Mouse (Mus musculus): Measurements from ENCODE around the gene Tns1.

DNA sequence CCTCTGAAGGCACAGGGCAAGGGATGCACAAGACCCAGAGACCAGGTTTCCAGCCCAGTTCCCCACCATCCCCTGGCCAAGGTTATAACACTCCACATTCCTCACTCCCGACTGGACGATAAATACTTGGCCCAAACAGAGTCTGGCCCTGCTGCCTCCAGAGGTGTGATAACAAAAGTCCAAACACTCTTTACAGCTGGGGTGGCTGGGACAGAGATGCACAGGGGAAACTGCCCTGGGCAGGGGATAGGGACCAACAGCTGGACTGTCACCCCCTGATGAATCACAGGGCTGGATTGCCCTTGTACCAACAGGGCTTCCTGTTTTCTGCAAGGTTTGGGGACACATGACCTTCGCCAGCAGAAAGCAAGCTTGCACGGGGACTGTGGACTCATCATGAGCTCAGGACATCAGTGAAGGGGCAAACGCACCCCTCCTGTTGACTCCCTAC is 125.3 kb downstream of the Tns1 start:
- TF ChIP-seq POLR2A (IDR thresholded peaks at IDR 0.05; ENCODE audit: insufficient read length, low read depth) (no peak), POLR2AphosphoS2 (IDR thresholded peaks at IDR 0.05; ENCODE audit: insufficient read length, low read depth) (no peak), MAX (IDR thresholded peaks at IDR 0.05; ENCODE audit: low read depth) (no peak), USF1 (IDR thresholded peaks at IDR 0.05; ENCODE audit: low read depth) (no peak), E2F4 (IDR thresholded peaks at IDR 0.05; ENCODE audit: insufficient read depth) (no peak), TCF3 (IDR thresholded peaks at IDR 0.05; ENCODE audit: insufficient read length, low read depth) (no peak), MYOG (IDR thresholded peaks at IDR 0.05; ENCODE audit: control insufficient read depth in 1 of 3, insufficient read depth in 1 of 3, insufficient read length in 2 of 3, low read depth in 2 of 3) (no peak), TCF12 (IDR thresholded peaks at IDR 0.05; ENCODE audit: insufficient read depth, poor library complexity, severe bottlenecking) (no peak), SRF (IDR thresholded peaks at IDR 0.05; ENCODE audit: control insufficient read depth, insufficient read length, low read depth) (no peak), CEBPB (IDR thresholded peaks at IDR 0.05; ENCODE audit: insufficient read depth, poor library complexity, severe bottlenecking) (no peak), REST (IDR thresholded peaks at IDR 0.05; ENCODE audit: insufficient read depth, insufficient read length) (no peak), MYOD1 (IDR thresholded peaks at IDR 0.05; ENCODE audit: control insufficient read depth in 1 of 3, insufficient read length in 2 of 3, low read depth in 2 of 3) (peak in 2 of 3 experiments; percentile 17 to 63)
